Mouse (Mus musculus) urinary bladder, adult 18-20 months (tissue): Measurements from ENCODE around the gene Rftn1.
"Not testable (repeated sequence)": the region's sequence is repeated elsewhere in the genome, so short reads cannot be mapped to it uniquely, and the experiment has no call there.

Source experiments
- DNase-seq, 2 experiments: peaks; one replicate each; pipeline ENCODE4 v3.0.0; 2022; ENCODE audit warnings: low spot score in 2 of 2, mixed read lengths in 2 of 2

The Rftn1 gene

GRCm38 (mm10) chr17:50128392-50128791 is 62.1 kb downstream of the Rftn1 start:
- DNase-seq, result no peak

GRCm38 (mm10) chr17:50127045-50127813 is 63.2 kb downstream of the Rftn1 start:
- no peak for DNase-seq

- no peak for DNase-seq
Observed at GRCm38 (mm10) chr17:50126545-50126944, 63.9 kb downstream of the Rftn1 start.

- no peak for DNase-seq
Observed at GRCm38 (mm10) chr17:50125900-50126299, 64.6 kb downstream of the Rftn1 start.

GRCm38 (mm10) chr17:50125245-50125798 is 65.2 kb downstream of the Rftn1 start:
- DNase-seq, result no peak

GRCm38 (mm10) chr17:50124708-50125107 is 65.8 kb downstream of the Rftn1 start:
- DNase-seq, result no peak

DNA sequence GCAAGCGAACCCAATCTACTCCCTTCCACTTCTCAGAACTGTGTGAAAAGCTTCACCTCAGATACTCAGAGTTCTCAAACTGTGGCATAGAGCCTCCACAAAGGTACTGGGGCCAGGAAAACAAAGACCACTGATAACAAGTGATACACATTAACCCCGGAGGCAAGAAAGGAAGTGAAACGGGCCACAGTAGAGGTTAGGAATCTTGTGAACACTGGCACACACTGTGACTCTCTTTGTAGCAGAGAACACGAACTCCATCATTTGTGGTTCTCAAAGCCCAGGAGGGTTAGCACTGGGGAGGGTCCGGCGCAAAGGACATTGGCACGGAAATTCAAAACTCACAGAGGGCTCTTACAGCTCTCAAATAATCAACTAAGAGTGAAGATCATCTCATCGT is 67.9 kb downstream of the Rftn1 start:
- DNase-seq, result no peak

- no peak for DNase-seq
Observed at GRCm38 (mm10) chr17:50120098-50120497, 70.4 kb downstream of the Rftn1 start.

DNA sequence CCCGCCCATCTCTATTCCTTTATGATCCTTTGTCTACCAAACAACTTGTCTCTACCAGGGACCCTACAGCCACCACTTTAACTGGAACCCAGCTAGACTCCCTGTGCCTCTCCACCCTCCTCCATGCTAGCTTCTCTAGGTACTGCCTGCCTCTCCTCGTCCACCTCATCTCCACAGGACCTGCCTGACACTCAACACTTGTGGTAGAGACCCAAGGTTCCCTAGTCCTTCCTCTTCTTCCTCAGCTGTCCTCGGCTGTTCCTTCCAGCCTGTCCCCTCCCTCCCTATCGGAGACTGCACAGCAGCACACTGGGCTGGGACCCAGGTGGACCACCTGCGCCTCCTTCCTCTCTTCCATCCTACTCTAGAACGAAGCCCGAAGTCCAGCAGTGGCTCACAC is 73.0 kb downstream of the Rftn1 start:
- no peak for DNase-seq

DNA sequence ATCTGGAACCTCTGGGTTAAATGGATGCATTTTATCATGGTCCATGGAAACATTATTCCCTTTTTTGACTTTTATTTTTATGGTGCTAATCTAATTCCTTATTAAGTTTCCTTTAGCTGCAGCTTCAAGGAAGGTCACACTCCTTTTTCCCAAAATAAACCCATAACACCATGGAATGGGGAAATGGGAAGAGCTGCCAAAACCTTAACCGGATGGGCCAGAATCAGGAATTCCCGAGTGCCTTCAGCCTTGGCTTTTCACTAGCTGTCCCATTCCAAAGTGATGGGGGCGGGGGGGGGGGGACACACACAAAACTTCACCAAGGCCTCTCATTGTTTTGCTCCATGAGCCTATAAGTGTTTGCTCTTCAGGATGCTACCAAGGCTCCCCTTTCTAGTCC is 73.5 kb downstream of the Rftn1 start:
- DNase-seq, result no peak

- not testable (repeated sequence) for DNase-seq
Observed at GRCm38 (mm10) chr17:50116401-50116800, 74.1 kb downstream of the Rftn1 start.

DNA sequence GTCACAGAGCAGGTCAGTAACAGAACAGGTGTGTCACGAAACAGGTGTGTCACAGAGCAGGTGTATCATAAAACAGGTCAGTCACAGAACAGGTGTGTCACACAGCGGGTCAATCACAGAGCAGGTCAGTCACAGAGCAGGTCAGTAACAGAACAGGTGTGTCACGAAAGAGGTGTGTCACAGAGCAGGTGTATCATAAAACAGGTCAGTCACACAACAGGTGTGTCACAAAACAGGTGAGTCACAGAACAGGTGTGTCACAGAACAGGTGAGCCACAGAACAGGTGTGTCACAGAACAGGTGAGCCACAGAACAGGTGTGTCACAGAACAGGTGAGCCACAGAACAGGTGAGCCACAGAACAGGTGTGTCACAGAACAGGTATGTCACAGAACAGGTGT is 74.8 kb downstream of the Rftn1 start:
- not testable (repeated sequence) for DNase-seq

GRCm38 (mm10) chr17:50114659-50115058 is 75.8 kb downstream of the Rftn1 start:
- no peak for DNase-seq

GRCm38 (mm10) chr17:50110650-50111415 is 79.6 kb downstream of the Rftn1 start:
- no peak for DNase-seq

DNA sequence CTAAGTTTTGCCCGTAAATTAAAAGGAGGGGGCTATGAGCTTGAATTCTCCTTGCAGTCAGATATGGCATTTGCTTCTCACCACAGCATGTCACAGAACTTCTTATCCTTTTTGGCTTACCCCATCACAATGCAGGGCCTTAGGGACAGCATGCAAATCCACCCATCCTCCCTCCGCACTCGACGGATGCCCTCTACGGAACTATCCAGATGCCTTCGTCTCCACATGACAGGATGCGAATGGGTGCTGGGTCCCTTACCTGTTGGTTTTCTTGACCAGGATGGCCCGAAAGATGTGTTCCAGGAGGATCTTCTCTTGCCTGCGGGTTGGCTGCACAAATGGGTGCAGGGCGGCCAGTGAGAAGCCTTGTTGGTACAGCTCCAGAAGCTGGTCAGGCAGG is 83.7 kb downstream of the Rftn1 start:
- no peak for DNase-seq

- no peak for DNase-seq
Observed at GRCm38 (mm10) chr17:50104131-50104530, 86.3 kb downstream of the Rftn1 start.

DNA sequence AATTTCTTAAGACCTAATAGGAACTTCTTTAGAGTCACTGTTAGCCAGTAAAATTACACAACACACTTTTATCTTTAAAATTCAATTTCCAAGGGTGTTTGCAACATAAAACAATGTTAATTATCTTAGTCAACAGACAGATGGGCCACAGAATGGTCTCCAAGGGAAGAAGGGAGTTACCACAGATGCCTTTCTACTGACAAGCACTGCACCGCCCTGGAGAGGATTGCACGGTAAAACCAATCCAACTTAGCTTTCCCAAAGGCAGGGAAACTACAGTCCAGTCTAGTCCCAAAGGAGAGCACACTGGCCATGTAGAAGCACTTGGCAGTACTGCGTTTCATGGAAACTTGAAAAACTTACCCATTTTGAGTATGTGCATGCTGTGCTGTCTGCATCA is 89.1 kb downstream of the Rftn1 start:
- no peak for DNase-seq

- no peak for DNase-seq
Observed at GRCm38 (mm10) chr17:50100070-50100469, 90.4 kb downstream of the Rftn1 start.

GRCm38 (mm10) chr17:50099378-50099777 is 91.1 kb downstream of the Rftn1 start:
- DNase-seq, result no peak

DNA sequence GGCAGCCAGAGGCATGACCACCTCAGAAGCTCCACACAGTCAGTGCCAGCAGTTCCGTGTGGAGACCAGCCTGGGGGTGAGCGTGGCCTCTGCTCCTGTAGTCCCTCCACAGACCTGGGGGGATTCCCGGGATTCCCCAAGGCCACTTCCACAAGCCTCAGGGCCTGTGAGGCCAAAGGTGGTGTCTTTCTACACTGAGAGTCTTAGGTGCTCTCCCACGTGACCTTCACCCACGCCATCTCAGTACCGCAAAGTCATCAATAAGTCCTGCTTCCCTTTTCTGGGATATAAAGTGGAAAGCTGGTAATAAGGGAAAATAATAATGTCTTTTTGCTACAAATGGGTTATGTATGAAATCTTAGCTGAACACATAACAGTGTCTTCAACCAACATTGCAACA is 92.2 kb downstream of the Rftn1 start:
- DNase-seq, result no peak

DNA sequence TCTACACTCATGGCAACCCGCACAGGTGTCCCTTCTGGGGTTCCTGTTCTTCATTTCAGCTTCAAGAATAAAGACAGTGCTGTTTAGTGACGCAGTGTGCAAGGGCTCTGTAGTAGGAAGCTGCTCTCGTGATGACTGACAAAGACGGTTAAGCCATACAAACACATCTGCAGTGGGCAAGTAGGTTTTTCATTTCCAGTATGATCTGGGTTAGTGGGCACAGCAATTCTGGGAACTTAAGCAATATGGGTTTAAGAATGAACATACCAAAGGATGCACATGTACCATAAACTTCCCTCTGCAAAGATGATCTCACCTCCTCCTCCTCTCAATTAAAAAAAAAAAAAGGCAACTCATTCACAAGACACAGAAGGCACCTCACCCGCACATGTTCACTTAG is 92.6 kb downstream of the Rftn1 start:
- no peak for DNase-seq

DNA sequence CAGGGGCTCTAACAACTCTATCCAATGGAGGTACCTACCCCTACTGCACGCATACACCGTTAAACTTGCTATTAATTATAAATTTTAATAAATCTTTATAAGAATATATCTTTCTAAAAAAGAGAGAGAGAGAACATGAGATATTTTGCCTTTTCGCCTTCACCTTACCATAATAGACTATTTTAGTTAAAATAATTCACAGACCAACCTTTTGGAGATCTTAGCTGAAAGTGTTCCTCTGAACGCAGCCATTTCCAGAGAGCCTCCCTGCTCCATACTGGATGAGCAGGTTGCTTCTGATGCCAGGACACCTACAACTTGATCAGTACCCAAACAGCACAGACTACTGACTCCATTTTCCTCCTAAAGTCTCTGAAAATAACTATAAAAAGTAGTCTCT is 94.2 kb downstream of the Rftn1 start:
- DNase-seq, result no peak

GRCm38 (mm10) chr17:50094596-50094995 is 95.9 kb downstream of the Rftn1 start:
- DNase-seq, result no peak
